Mouse (Mus musculus): ENCODE results near the gene Ano10.

DNA sequence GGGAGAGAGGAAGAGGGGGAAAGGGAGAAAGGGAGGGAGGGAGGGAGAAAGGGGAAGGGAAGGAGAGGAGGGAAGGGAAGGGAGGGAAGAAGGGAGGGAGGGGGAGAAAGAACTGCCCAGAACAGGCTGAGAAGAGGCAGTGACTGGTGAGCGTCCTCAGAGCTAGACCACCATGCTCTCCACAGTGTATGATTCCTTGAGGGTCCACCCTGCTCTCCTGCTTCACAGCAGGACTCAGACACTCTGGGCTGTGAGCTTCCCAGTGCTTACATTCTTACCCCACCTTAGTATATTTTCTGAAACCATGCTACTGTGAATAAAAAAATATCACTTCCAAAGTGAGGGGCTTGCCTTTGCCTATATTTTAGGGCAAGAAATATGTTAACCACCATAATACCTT lies 50.9 kb downstream of the Ano10 start:
- TF ChIP-seq POLR2A (IDR thresholded peaks at IDR 0.05; ENCODE audit: low read depth, low read length) (no peak), CTCF (IDR thresholded peaks at IDR 0.05; ENCODE audit: borderline replicate concordance, insufficient read depth, low read length) (no peak)

Measured in embryonic fibroblast, embryonic 13.5 days (primary cell).